Mouse (Mus musculus): ENCODE data around the gene Ndufs7. TPM values are rescaled to one million over a fixed set of nuclear protein-coding genes. Genes with fewer than 3 reads are reported as not detected.
"Not testable (repeated sequence)": the region's sequence is repeated elsewhere in the genome, so short reads cannot be mapped to it uniquely, and the experiment has no call there.

The Ndufs7 gene
- polyA plus RNA-seq, 1 experiment from 2014 or later = 314 TPM

DNA sequence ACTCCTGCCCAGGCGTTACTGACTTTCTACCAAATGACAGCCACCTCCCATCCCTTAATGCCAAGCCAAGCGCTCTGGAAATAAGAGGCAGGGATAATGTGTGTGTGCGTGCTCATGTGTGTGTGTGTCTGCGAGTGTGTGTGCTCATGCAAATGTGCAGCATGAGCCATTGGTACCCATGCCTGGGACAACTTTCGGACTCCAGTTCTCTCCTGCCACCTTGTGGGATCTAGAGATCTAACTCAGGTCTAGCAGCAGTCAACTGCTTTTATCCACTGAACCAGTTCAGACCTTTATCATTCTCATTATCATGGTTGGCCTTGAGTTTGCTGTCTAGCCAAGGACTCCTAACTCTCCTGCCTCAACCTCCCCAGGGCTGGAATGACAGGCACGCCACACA lies 1.1 kb upstream of the Ndufs7 start:
- Histone ChIP-seq H3K4me1 (peaks cover 65% of the 10 kb centered on the region), H3K4me3 (peak overlapping the region; percentile 10; the same call in 1 of the 2 replicates), H3K36me3 (peaks cover 29% of the 10 kb centered on the region), H3K27ac (replicated peaks) (no peak overlapping the region), H3K9me3 (replicated peaks) (no peaks in the 10 kb centered on the region), H3K27me3 (ENCODE audit: low read depth, poor library complexity, severe bottlenecking) (no peaks in the 10 kb centered on the region; the same call in 1 of the 2 replicates)
- 59% methylated on average over 6 of the region's 6 CpGs for WGBS
- DNase-seq (ENCODE audit: low spot score) = no peak

DNA sequence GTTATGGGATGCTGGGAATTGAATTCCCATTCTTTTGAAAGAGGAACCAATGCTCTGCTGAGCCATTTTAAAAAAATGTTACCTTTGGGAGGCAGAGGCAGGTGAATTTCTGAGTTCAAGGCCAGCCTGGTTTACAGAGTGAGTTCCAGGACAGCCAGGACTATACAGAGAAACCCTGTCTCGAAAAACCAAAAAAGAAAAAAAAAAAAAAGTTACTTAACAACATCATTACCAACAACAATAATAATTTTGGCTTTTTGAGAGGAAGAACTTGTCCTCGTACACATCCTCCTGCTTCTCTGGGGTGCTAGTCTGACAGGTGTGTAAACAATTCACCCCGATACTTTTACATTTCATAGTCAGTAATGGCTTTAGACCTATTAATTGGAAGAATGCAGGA lies 484 bp upstream of the Ndufs7 start:
- H3K27me3 ChIP-seq (ENCODE audit: low read depth, poor library complexity, severe bottlenecking); H3K27ac ChIP-seq (replicated peaks); H3K9me3 ChIP-seq (replicated peaks); DNase-seq (ENCODE audit: low spot score): not testable (repeated sequence)
- H3K4me1 ChIP-seq = peaks cover 60% of the 10 kb centered on the region
- WGBS = 54% methylated on average over 3 of the region's 3 CpGs
- peak overlapping the region; percentile 84 for H3K4me3 ChIP-seq
- peaks cover 29% of the 10 kb centered on the region for H3K36me3 ChIP-seq

DNA sequence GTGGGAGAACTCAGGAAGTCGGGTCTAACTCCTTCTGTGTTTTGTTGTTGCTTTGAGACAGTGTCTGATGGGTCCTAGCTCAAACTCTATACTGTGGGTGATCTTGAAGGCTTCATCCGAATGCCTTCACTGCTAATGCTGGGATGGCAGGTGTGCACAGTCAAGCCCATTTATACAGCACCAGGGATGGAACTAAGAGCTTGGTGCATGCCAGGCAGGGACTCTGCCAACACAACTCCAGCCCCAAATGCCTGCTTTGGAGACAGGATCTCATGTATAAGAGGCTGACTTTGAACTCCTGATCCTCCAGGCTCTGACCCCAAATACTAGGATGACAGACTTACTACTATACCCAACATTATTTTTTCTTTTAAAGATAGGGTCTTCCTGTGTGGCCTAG lies 1.1 kb downstream of the Ndufs7 start:
- Histone ChIP-seq H3K9me3 (replicated peaks) (no peaks in the 10 kb centered on the region), H3K4me1 (peaks cover 45% of the 10 kb centered on the region), H3K36me3 (peaks cover 31% of the 10 kb centered on the region), H3K27me3 (ENCODE audit: low read depth, poor library complexity, severe bottlenecking) (no peaks in the 10 kb centered on the region; the same call in 1 of the 2 replicates), H3K27ac (replicated peaks) (peak overlapping the region; percentile 91), H3K4me3 (peak overlapping the region; percentile 84)
- WGBS = 43% methylated on average over 2 of the region's 2 CpGs
- no peak for DNase-seq (ENCODE audit: low spot score)

DNA sequence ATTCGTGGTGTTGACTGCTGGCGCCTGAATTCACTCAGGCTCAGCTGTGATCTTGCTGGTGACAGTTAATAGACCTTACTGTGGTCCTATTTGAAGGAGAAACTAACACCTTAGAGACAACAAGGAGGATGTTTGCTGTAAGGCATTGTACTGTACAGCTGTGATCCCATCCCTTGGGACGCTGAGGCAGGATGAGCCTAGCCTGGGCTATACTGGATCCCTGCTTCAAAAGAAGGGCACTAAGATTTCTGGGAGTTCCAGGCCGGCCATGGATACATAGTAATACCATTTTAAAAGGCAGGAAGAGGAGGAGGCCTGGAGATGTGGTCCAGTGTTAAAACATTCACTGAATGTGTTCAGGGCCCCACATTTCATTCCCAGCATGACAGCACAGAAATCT lies 1.7 kb downstream of the Ndufs7 start:
- Histone ChIP-seq H3K36me3 (peaks cover 34% of the 10 kb centered on the region), H3K27ac (replicated peaks) (peak overlapping the region; percentile 91; the same call in 1 of the 2 replicates), H3K27me3 (ENCODE audit: low read depth, poor library complexity, severe bottlenecking) (no peaks in the 10 kb centered on the region; the same call in 1 of the 2 replicates), H3K4me1 (peaks cover 40% of the 10 kb centered on the region), H3K9me3 (replicated peaks) (no peaks in the 10 kb centered on the region), H3K4me3 (peak overlapping the region; percentile 84; the same call in 1 of the 2 replicates)
- WGBS = 89% methylated on average over 4 of the region's 4 CpGs
- no peak for DNase-seq (ENCODE audit: low spot score)

DNA sequence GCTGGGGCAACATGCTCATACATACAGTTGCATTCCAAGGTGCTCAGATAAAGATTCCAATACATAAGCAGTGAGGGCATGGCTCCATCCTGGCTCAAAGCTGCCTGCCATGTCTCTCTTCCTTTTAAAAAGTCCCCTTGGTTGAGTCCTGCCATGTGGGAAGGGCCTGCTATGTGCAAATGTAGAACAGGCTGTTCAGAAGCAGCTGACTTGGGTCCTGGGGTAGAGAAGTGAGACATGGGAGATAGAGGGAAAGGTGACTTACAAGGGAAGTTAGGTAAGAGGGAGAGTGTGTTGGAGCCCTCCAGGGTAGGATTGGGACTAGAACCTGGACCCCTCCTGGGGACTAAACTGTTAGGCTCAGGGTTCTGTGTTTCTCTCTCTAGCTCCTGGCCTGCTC lies 3.1 kb downstream of the Ndufs7 start:
- Histone ChIP-seq H3K4me1 (peaks cover 44% of the 10 kb centered on the region), H3K9me3 (replicated peaks) (no peaks in the 10 kb centered on the region), H3K4me3 (no peak overlapping the region), H3K36me3 (peaks cover 49% of the 10 kb centered on the region), H3K27ac (replicated peaks) (no peak overlapping the region), H3K27me3 (ENCODE audit: low read depth, poor library complexity, severe bottlenecking) (no peaks in the 10 kb centered on the region; the same call in 1 of the 2 replicates)
- no peak for DNase-seq (ENCODE audit: low spot score)

DNA sequence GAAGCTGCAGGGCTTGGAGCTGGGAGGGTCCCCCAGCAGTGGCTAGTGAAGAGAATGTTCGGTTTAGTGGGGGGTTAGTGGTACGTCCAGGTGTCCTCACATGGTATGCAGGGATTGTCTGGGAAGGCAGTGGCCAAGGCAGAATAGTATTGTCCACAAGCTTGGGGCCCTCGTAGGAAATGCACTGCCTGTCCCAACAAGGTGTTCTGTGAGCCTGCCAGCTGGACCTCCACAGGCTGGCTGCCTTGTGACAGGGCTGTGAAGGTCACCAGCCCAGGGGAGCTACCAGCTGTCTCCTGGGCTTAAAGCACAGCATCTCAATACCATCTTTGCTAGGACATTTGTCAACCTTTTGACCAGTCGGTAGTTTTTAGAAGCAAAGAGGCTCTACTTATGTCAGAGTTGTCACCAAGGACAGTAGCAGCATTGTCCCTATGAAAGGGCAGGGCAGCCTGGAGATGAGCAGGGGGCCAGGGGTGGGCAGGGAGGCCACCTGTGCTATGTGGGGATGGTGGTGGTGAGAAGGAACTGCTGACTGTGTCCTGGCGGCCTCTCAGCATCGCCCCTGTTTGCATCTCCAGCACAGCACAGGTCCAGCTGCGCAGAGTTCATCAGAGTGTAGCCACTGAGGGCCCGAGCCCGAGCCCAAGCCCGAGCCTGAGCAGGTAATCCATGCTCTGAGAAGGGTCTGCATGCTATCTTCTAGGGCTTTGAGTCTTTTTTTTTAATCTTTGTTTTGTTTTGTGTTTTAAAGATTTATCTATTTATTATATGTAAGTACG lies 3.8 kb downstream of the Ndufs7 start:
- WGBS = 94% methylated on average over 11 of the region's 11 CpGs
- no peak for DNase-seq (ENCODE audit: low spot score)
- H3K4me1 ChIP-seq = peaks cover 39% of the 10 kb centered on the region
- no peaks in the 10 kb centered on the region for H3K9me3 ChIP-seq (replicated peaks)
- peaks cover 54% of the 10 kb centered on the region for H3K36me3 ChIP-seq
- no peak overlapping the region for H3K27ac ChIP-seq (replicated peaks)
- no peaks in the 10 kb centered on the region for H3K27me3 ChIP-seq (ENCODE audit: low read depth, poor library complexity, severe bottlenecking)
- H3K4me3 ChIP-seq = 0 out of 2 replicates have a peak overlapping the region, but pooled peaks have one; percentile 9

DNA sequence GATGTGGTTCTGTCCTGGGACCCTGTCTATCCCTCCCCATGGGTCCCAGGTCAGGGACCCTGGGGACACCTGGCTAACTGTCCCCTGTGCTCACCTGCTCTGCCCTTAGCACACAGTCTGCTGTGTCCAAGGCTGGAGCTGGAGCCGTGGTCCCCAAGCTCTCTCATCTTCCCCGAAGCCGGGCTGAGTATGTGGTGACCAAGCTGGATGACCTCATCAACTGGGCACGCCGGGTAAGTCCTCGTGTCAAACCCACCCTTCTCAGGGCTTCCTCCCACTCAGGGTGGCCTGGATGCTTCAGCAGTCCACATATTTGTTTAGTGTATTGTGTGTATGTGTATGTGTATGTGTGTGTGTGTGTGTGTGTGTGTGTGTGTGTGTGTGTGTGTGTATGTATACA lies 4.6 kb downstream of the Ndufs7 start:
- DNase-seq (ENCODE audit: low spot score) = no peak
- Histone ChIP-seq H3K36me3 (peaks cover 63% of the 10 kb centered on the region), H3K4me1 (peaks cover 38% of the 10 kb centered on the region)

DNA sequence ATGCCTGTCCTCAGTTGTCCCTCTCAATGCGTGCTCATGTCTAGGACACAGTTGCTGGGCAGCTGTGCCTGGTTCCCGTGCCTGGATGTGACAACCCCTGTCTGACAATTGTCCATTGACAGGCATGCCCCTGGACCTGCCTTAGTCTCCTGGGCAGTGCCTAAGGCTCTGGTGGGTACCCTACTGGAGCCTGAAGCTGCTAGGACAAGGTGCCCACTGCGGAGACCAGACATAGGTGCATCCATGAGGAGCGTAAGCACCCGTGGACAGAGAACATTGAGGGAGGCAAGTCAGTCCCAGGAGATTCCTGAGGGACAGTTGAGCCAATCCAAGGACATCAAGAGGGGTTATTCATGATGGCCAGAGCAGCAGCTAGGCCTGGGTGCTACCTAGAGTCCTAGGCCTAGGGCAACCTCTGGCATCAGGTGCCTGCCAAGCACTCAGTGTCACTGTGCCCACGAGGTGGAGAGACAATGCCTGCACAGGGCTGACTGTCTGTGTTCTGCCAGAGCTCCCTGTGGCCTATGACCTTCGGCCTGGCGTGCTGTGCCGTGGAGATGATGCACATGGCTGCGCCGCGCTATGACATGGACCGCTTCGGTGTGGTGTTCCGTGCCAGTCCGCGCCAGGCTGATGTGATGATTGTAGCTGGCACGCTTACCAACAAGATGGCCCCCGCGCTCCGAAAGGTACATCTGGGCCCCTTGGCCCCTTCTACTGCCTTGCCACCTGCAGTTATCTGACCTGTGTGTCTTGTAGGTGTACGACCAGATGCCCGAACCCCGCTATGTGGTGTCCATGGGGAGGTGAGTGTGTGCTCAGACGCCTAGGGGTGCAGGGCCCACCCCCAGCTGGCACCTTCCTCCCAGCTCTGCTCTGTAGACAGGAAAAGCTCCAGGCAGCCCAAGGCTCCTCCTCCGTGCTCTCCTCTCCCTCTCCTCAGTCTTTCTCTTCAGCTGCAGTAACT lies 5.7 kb downstream of the Ndufs7 start:
- 95% methylated on average over 26 of the region's 26 CpGs for WGBS
- Histone ChIP-seq H3K27me3 (ENCODE audit: low read depth, poor library complexity, severe bottlenecking) (no peaks in the 10 kb centered on the region), H3K4me3 (0 out of 2 replicates have a peak overlapping the region, but pooled peaks have one; percentile 5), H3K36me3 (peaks cover 73% of the 10 kb centered on the region), H3K27ac (replicated peaks) (no peak overlapping the region), H3K9me3 (replicated peaks) (no peaks in the 10 kb centered on the region), H3K4me1 (peaks cover 47% of the 10 kb centered on the region)
- DNase-seq (ENCODE audit: low spot score) = no peak

More for the DNA sequence above, 4.6 kb downstream of the Ndufs7 start:
- Histone ChIP-seq H3K27ac (replicated peaks) (no peak overlapping the region), H3K27me3 (ENCODE audit: low read depth, poor library complexity, severe bottlenecking) (no peaks in the 10 kb centered on the region), H3K4me3 (no peak overlapping the region), H3K9me3 (replicated peaks) (no peaks in the 10 kb centered on the region)
- WGBS = 90% methylated on average over 6 of the region's 6 CpGs

DNA sequence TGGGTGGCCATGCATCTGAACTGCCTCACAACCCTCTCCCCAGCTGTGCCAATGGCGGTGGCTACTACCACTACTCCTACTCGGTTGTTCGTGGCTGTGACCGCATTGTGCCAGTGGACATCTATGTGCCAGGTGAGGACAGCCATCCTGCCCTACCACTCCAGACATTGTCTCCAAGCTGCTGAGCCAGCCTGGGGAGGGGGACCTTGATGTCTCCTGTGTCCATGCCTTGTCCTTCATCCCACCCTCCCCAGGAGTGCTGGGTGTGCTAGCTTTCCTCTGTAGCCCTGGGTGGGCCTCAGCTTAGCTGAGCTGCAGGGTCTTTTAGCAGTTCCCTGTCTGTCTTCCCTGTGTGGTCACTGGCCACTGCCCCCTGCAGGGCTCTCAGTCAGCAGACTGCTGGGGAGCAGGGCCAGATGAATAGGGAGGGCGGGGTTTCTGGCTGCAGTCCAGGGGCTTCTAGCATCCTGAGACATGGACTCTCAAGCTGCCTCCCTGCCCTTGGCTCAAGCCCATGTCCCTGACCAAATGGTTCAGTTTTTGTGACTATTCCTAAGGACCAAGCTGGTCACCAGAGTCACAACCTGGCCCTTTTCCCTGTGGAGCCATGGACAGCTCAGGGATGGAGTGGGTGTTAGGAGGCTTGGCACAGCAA lies 7.1 kb downstream of the Ndufs7 start:
- Histone ChIP-seq H3K9me3 (replicated peaks) (no peaks in the 10 kb centered on the region), H3K4me1 (peaks cover 47% of the 10 kb centered on the region), H3K27me3 (ENCODE audit: low read depth, poor library complexity, severe bottlenecking) (no peaks in the 10 kb centered on the region), H3K27ac (replicated peaks) (peak overlapping the region; percentile 38; the same call in 1 of the 2 replicates), H3K36me3 (peaks cover 74% of the 10 kb centered on the region), H3K4me3 (no peak overlapping the region; the same call in 1 of the 2 replicates)
- DNase-seq (ENCODE audit: low spot score) = no peak
- 80% methylated on average over 5 of the region's 5 CpGs for WGBS

DNA sequence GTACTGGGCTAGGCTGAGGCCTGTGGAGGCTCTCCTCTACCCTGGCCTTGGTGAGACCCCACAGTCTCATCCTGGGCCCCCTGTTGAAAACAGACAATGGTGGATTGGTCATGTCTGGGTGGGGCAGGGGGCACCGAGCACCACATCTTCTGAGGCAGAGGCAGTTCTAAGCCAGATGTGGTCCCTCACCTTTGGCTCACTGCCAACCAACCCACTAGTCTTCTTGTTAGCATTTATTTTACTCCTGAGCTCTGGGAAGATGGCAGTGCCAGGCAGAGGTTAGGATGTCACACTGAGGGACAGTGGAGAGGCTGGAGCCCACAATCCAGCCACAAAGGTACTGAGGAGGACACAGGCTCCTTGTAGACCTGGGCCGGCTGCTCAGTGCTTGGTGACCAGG lies 9.0 kb downstream of the Ndufs7 start:
- Histone ChIP-seq H3K36me3 (peaks cover 66% of the 10 kb centered on the region), H3K4me1 (peaks cover 57% of the 10 kb centered on the region), H3K27me3 (ENCODE audit: low read depth, poor library complexity, severe bottlenecking) (no peaks in the 10 kb centered on the region), H3K27ac (replicated peaks) (peak overlapping the region; percentile 42), H3K4me3 (peak overlapping the region; percentile 10; the same call in 1 of the 2 replicates), H3K9me3 (replicated peaks) (no peaks in the 10 kb centered on the region)
- no peak for DNase-seq (ENCODE audit: low spot score)
- 93% methylated on average over 2 of the region's 2 CpGs for WGBS

DNA sequence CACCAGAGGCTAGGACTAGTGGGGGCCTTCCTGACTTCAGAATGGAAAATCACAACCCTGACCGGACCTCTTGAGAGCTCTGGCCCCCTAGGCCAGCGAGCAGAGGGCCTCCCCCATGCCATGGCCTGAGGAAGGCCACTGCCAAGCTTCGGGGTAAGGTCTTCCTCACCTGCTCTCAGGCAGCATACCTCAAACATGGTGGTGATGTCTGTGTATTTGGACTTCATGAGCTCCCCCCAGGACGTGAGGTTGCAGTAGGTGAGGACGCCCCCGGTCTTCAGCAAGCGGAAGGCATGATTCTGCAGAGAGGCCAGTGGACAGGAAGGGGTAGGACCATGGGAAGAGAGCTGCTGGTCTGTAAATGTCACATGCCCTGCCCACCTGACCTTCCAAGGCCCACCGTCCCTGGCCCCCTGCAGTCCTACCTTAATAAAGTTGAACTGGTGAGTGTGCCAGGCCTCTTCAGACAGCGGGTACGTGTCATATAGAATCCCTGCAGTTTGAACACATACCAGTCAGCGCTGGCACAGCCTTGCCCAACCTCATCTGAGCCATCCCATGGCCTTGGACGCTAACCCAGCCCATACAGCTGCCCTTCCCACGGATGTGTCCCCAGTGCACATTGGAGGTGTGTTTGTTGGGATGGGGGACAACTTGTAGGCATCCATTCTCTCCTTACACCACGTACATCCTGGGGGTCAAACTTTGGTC lies 10.0 kb downstream of the Ndufs7 start:
- peaks cover 57% of the 10 kb centered on the region for H3K4me1 ChIP-seq
- peak overlapping the region; percentile 63 for H3K4me3 ChIP-seq
- H3K27me3 ChIP-seq (ENCODE audit: low read depth, poor library complexity, severe bottlenecking) = no peaks in the 10 kb centered on the region
- 93% methylated on average over 14 of the region's 14 CpGs for WGBS
- peaks cover 57% of the 10 kb centered on the region for H3K36me3 ChIP-seq
- DNase-seq (ENCODE audit: low spot score) = no peak
- H3K9me3 ChIP-seq (replicated peaks) = no peaks in the 10 kb centered on the region
- H3K27ac ChIP-seq (replicated peaks) = no peak overlapping the region

DNA sequence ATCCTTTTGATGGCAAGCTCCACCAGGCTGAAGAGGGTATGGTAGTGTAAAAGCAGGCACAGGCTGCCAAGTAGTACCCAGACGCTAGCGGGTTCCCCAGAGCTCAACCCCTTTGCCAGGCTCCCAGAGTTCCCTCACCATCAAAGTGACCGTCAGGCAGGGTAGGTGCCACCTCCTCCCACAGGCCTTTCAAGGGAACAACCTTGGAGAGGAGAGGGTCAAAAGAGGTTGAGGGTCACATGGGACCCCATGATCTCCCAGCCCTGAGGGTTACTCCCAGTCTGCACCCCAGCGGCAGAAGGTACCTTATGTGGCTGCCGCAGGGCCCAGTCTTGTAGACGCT lies 10.5 kb downstream of the Ndufs7 start:
- Histone ChIP-seq H3K4me3 (peak overlapping the region; percentile 63), H3K9me3 (replicated peaks) (no peaks in the 10 kb centered on the region), H3K27ac (replicated peaks) (peak overlapping the region; percentile 91), H3K4me1 (peaks cover 60% of the 10 kb centered on the region), H3K36me3 (peaks cover 51% of the 10 kb centered on the region), H3K27me3 (ENCODE audit: low read depth, poor library complexity, severe bottlenecking) (no peaks in the 10 kb centered on the region)
- 80% methylated on average over 6 of the region's 6 CpGs for WGBS
- DNase-seq (ENCODE audit: low spot score) = no peak

Data from midbrain, embryonic 10.5 days (tissue).